Mouse (Mus musculus): ENCODE data around the gene Esd.

Gene Esd

DNA sequence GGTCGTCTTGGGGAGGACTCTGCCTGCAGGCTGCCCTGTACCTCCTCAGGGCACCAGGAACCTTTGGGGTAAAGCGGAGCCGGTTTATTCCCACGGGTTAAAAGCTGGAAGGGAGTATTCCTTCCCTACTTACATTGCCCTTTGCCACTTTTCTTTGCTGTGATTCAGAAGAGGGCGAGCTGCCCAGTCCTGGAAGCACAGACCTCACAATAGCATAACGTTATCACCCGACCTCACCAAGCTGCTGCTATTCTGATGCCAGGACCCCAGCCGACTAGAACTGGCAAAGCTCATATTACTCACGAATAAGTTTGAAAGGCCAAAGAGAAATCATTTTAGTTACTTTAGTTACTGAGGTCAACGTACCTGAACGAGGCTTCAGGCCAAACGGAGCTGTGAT, 62.8 kb downstream of the Esd start:
- DNase-seq (ENCODE audit: low read depth), result no peak

DNA sequence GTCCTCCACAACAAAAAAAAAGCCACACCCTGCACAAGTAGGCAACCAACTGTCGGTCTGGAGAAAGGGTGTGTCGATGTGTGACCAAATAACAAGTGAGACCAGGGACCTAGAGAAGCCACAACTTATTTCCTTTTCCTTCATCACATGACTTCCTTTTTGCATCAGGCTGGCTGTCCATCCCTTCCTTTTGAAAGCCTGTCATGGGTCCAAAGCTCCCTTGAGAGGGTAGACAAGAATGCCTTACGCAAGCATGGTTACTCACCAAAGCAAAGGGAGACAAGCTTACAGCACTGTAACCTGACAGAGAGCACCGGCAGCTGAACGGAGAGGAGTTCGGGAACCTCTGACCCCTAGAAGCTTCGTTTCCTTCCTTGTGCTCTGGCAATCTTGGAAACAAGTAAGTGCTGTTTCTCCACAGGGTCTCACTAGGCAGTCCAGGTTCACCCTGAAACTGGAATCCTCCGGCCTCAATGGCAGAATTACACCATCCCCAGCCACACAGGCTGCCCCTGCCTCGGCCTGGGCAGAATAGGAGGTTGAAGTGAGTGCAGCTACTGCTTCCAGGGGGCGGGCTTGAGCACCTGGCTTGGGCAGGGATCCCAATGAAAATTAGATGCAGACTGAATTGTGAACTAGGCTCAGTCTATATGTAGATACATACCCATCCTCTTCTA, 65.4 kb downstream of the Esd start:
- no peak for DNase-seq (ENCODE audit: low read depth)

DNA sequence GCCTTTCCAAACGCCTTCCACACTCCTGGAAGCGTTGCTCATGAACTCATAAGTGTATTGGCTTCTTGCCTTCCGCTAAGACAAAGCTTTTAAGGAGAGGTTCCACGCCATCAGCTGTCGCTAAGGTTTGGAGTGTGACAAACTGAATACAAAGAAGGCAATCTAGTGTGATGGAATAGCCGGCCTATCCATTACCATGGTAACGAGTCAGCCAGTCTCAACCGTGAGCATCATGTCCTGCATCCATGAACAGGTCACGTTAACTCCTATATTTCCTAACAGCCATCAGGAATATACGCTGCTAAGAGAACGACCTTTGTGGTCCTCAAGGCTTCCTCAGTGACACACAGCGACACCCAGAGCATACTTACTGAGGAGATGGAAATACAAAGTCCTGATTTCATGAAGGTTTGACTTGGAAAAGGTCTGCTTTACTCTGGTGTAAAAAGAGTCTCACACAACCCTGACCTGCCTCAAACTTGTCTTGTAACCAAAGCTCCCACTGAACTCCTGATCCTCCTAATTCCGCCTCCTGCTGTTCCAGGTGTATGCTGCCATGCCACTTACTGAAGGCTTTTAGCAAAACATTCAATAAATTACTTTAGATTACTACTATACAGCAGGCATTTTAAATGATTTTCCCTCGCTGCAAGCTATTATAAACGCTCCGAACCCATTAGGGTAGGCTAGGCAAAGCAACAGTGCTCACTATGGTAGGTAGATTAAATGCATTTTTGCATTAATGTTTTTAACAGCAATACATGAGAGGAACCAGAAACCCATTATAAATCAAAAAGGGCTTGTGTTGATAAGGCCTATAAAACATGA, 66.2 kb downstream of the Esd start:
- DNase-seq (ENCODE audit: low read depth), result no peak

Measured in c-Kit-positive CD71-negative TER-119-negative erythroid progenitor cells, embryonic 14.5 days (primary cell).